Mouse (Mus musculus) heart, embryonic 11.5 days (tissue): ENCODE measurements around the gene Traf3. TPM values are rescaled to one million over a fixed set of nuclear protein-coding genes. Genes with fewer than 3 reads are reported as not detected.

Experiments
- ATAC-seq: fragments of 200-750 bp; cut with Nextera tagmentation; replicated peaks from 2 replicates; pipeline ENCODE4 v1.8.0; 2017; ENCODE audit warnings: moderate library complexity; ENCODE audit not compliant: insufficient number of reproducible peaks, low FRiP score, low TSS enrichment
- H3K27ac ChIP-seq: fragments of 300-500 bp; sonication (generic); 2 replicates; pipeline ENCODE4 v1.5.1; 2014; ENCODE audit warnings: mild to moderate bottlenecking, low read depth, low read length
- H3K27me3 ChIP-seq: fragments of 300-500 bp; sonication (generic); 2 replicates; pipeline ENCODE4 v1.6.1; 2014; ENCODE audit warnings: mild to moderate bottlenecking, low read length, mixed read lengths; ENCODE audit not compliant: control insufficient read depth, insufficient read depth
- H3K36me3 ChIP-seq: fragments of 300-500 bp; sonication (generic); 2 replicates; pipeline ENCODE4 v1.6.1; 2014; ENCODE audit warnings: mild to moderate bottlenecking, low read length, moderate library complexity, mixed read lengths; ENCODE audit not compliant: control insufficient read depth, insufficient read depth
- H3K4me1 ChIP-seq: fragments of 300-500 bp; sonication (generic); 2 replicates; pipeline ENCODE4 v1.6.1; 2014; ENCODE audit warnings: low read length; ENCODE audit not compliant: control insufficient read depth, insufficient read depth
- H3K4me2 ChIP-seq: fragments of 300-500 bp; sonication (generic); 2 replicates; pipeline ENCODE4 v1.6.1; 2014; ENCODE audit warnings: mild to moderate bottlenecking, moderate library complexity
- H3K4me3 ChIP-seq: fragments of 300-500 bp; sonication (generic); 2 replicates; pipeline ENCODE4 v1.5.1; 2014; ENCODE audit warnings: low read depth, low read length
- H3K9ac ChIP-seq: fragments of 300-500 bp; sonication (generic); 2 replicates; pipeline ENCODE4 v1.6.1; 2014; ENCODE audit warnings: mild to moderate bottlenecking, low read depth, low read length, moderate library complexity
- H3K9me3 ChIP-seq: fragments of 300-500 bp; sonication (generic); replicated peaks from 2 replicates; pipeline ENCODE4 v1.6.1; 2016; ENCODE audit warnings: low read length; ENCODE audit not compliant: control insufficient read depth
- WGBS: fragments of 180-500 bp; shearing (Covaris S2); extraction: QIAGEN DNeasy Blood & Tissue Kit; methylation state at CpG from one replicate; pipeline ENCODE4 v1.1.7; 2014; ENCODE audit not compliant: insufficient replicate concordance; 5-methylcytosine and 5-hydroxymethylcytosine counted together
- polyA plus RNA-seq: library from polyadenylated mRNA; unstranded; fragments of >200 nt; fragmentation: Nextera tagmentation; extraction: Ambion mirVana; gene quantifications from 2 replicates; pipeline ENCODE4 v1.2.1, GENCODE M21; 2014

Traf3 gene
- polyA plus RNA-seq, 1 experiment from 2014 or later = 6.9 TPM

GRCm38 (mm10) chr12:111306821-111307220, 140.7 kb downstream of the Traf3 start:
- H3K36me3 ChIP-seq = peaks cover 57% of the 10 kb centered on the region
- no peak for ATAC-seq
- no peak overlapping the region for H3K9ac ChIP-seq
- H3K4me3 ChIP-seq = no peak overlapping the region
- no peaks in the 10 kb centered on the region for H3K9me3 ChIP-seq
- no peaks in the 10 kb centered on the region for H3K27me3 ChIP-seq
- 86% methylated on average over 8 of the region's 8 CpGs for WGBS
- H3K27ac ChIP-seq = no peak overlapping the region
- no peak overlapping the region for H3K4me2 ChIP-seq
- no peaks in the 10 kb centered on the region for H3K4me1 ChIP-seq

GRCm38 (mm10) chr12:111309256-111309655, 143.1 kb downstream of the Traf3 start:
- no peak for ATAC-seq
- H3K9ac ChIP-seq = no peak overlapping the region
- WGBS = 90% methylated on average over 12 of the region's 12 CpGs
- H3K4me1 ChIP-seq = no peaks in the 10 kb centered on the region
- H3K4me2 ChIP-seq = no peak overlapping the region
- H3K4me3 ChIP-seq = no peak overlapping the region
- no peaks in the 10 kb centered on the region for H3K27me3 ChIP-seq
- peaks cover 55% of the 10 kb centered on the region for H3K36me3 ChIP-seq
- no peak overlapping the region for H3K27ac ChIP-seq
- no peaks in the 10 kb centered on the region for H3K9me3 ChIP-seq

- 82% methylated on average over 14 of the region's 14 CpGs for WGBS
- no peaks in the 10 kb centered on the region for H3K4me1 ChIP-seq
- ATAC-seq = 0 out of 2 replicates have a peak, but pooled peaks have one; percentile 25
- no peak overlapping the region for H3K4me3 ChIP-seq
- H3K9me3 ChIP-seq = no peaks in the 10 kb centered on the region
- H3K9ac ChIP-seq = no peak overlapping the region
- H3K36me3 ChIP-seq = peaks cover 57% of the 10 kb centered on the region
- H3K27ac ChIP-seq = no peak overlapping the region
- no peak overlapping the region for H3K4me2 ChIP-seq
- H3K27me3 ChIP-seq = no peaks in the 10 kb centered on the region
Measured at GRCm38 (mm10) chr12:111309931-111310330, 143.8 kb downstream of the Traf3 start.

GRCm38 (mm10) chr12:111311775-111312174, 145.6 kb downstream of the Traf3 start:
- no peak overlapping the region for H3K9ac ChIP-seq
- H3K27me3 ChIP-seq = no peaks in the 10 kb centered on the region
- WGBS = 89% methylated on average over 10 of the region's 10 CpGs
- no peaks in the 10 kb centered on the region for H3K4me1 ChIP-seq
- no peak overlapping the region for H3K27ac ChIP-seq
- H3K9me3 ChIP-seq = no peaks in the 10 kb centered on the region
- H3K36me3 ChIP-seq = peaks cover 54% of the 10 kb centered on the region
- no peak for ATAC-seq
- no peak overlapping the region for H3K4me2 ChIP-seq
- no peak overlapping the region for H3K4me3 ChIP-seq

GRCm38 (mm10) chr12:111314273-111314672, 148.1 kb downstream of the Traf3 start:
- Histone ChIP-seq H3K4me2 (no peak overlapping the region), H3K27me3 (no peaks in the 10 kb centered on the region), H3K36me3 (peaks cover 58% of the 10 kb centered on the region), H3K4me3 (no peak overlapping the region), H3K9me3 (no peaks in the 10 kb centered on the region), H3K27ac (no peak overlapping the region), H3K4me1 (no peaks in the 10 kb centered on the region), H3K9ac (no peak overlapping the region)
- ATAC-seq = no peak
- 93% methylated on average over 7 of the region's 7 CpGs for WGBS

Other genes with a start within 250 kb of the Traf3 start
- 11.4 and 14.5 TPM in 2 replicates for gene Ankrd9, start 187.3 kb upstream of the Traf3 start, polyA plus RNA-seq
- gene Rcor1, start 127.0 kb upstream of the Traf3 start, polyA plus RNA-seq = 11.9 TPM in 2 replicates
- not detected in 2 replicates for gene 4930595D18Rik, start 18.1 kb downstream of the Traf3 start, polyA plus RNA-seq
- 1.3 and 2.2 TPM in 2 replicates for gene Amn, start 104.7 kb downstream of the Traf3 start, polyA plus RNA-seq
- 25.4 and 33.2 TPM in 2 replicates for gene Cdc42bpb, start 211.3 kb downstream of the Traf3 start, polyA plus RNA-seq
- 0.50 TPM in 1 of 2 replicates, not detected in the other for gene Lbhd2, start 240.4 kb downstream of the Traf3 start, polyA plus RNA-seq